Mouse (Mus musculus) midbrain, embryonic 11.5 days (tissue): ENCODE measurements around the gene Card10. TPM values are rescaled to one million over a fixed set of nuclear protein-coding genes. Genes with fewer than 3 reads are reported as not detected.

ENCODE experiments used
- ATAC-seq: fragments of 200-750 bp; cut with Nextera tagmentation; 2 replicates; pipeline ENCODE4 v1.8.0; 2017; ENCODE audit warnings: moderate TSS enrichment, moderate library complexity; ENCODE audit not compliant: low FRiP score
- DNase-seq: peaks from one replicate; pipeline ENCODE4 v3.0.0; 2015; ENCODE audit warnings: low spot score; ENCODE audit errors: missing footprints
- H3K27ac ChIP-seq: fragments of 300-500 bp; sonication (generic); 2 replicates; pipeline ENCODE4 v1.5.1; 2014; ENCODE audit warnings: low read depth, low read length
- H3K27me3 ChIP-seq: fragments of 300-500 bp; sonication (generic); 2 replicates; pipeline ENCODE4 v1.6.1; 2014; ENCODE audit warnings: mild to moderate bottlenecking, low read length, moderate library complexity, mixed read lengths; ENCODE audit not compliant: control insufficient read depth, insufficient read depth
- H3K36me3 ChIP-seq: fragments of 300-500 bp; sonication (generic); 2 replicates; pipeline ENCODE4 v1.6.1; 2014; ENCODE audit warnings: mild to moderate bottlenecking, low read length, moderate library complexity, mixed read lengths; ENCODE audit not compliant: control insufficient read depth, insufficient read depth
- H3K4me1 ChIP-seq: fragments of 300-500 bp; sonication (generic); 2 replicates; pipeline ENCODE4 v1.6.1; 2014; ENCODE audit warnings: low read length; ENCODE audit not compliant: control insufficient read depth, insufficient read depth
- H3K4me2 ChIP-seq: fragments of 300-500 bp; sonication (generic); 2 replicates; pipeline ENCODE4 v1.6.1; 2014; ENCODE audit warnings: mild to moderate bottlenecking, moderate library complexity
- H3K4me3 ChIP-seq: fragments of 300-500 bp; sonication (generic); 2 replicates; pipeline ENCODE4 v1.5.1; 2014; ENCODE audit warnings: low read depth, low read length
- H3K9ac ChIP-seq: fragments of 300-500 bp; sonication (generic); 2 replicates; pipeline ENCODE4 v1.6.1; 2014; ENCODE audit warnings: low read length
- H3K9me3 ChIP-seq: fragments of 300-500 bp; sonication (generic); 2 replicates; pipeline ENCODE4 v1.6.1; 2016; ENCODE audit warnings: low read length; ENCODE audit not compliant: control insufficient read depth
- WGBS: fragments of 180-500 bp; shearing (Covaris S2); extraction: QIAGEN DNeasy Blood & Tissue Kit; methylation state at CpG from one replicate; pipeline ENCODE4 v1.1.7; 2014; 5-methylcytosine and 5-hydroxymethylcytosine counted together
- polyA plus RNA-seq: library from polyadenylated mRNA; unstranded; fragments of >200 nt; fragmentation: Nextera tagmentation; extraction: Ambion mirVana; gene quantifications from 2 replicates; pipeline ENCODE4 v1.2.1, GENCODE M21; 2014

Gene Card10
- polyA plus RNA-seq, 1 experiment from 2014 or later: 1.5 TPM

DNA sequence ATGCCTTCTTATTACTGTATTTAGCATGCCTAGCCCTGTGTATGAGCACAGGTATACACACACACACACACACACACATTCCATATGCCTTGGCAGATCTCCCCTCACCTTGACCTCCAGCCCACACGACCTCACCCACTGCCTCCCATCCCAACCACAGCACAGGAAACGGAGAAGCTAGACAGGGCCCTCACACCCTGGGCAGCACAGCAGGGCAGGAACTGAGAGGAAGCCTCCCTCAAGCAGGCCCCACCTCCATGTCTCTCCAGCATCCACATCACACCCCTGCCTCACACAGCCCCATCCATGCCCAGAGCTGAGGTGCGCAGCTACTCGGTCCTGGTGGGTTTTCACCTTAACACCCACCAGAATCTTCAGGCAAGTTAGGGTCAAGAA lies 30.5 kb downstream of the Card10 start:
- H3K9me3 ChIP-seq: no peaks in the 10 kb centered on the region
- no peaks in the 10 kb centered on the region for H3K27me3 ChIP-seq
- H3K27ac ChIP-seq: peak overlapping the region; percentile 96
- H3K36me3 ChIP-seq: peaks cover 5% of the 10 kb centered on the region
- peak overlapping the region; percentile 47 for H3K4me3 ChIP-seq
- H3K9ac ChIP-seq: peak overlapping the region; percentile 64
- DNase-seq (no peak), ATAC-seq (no peak)
- WGBS: 53% methylated on average over 4 of the region's 4 CpGs
- H3K4me1 ChIP-seq: peaks cover 47% of the 10 kb centered on the region
- H3K4me2 ChIP-seq: peak overlapping the region; percentile 65

DNA sequence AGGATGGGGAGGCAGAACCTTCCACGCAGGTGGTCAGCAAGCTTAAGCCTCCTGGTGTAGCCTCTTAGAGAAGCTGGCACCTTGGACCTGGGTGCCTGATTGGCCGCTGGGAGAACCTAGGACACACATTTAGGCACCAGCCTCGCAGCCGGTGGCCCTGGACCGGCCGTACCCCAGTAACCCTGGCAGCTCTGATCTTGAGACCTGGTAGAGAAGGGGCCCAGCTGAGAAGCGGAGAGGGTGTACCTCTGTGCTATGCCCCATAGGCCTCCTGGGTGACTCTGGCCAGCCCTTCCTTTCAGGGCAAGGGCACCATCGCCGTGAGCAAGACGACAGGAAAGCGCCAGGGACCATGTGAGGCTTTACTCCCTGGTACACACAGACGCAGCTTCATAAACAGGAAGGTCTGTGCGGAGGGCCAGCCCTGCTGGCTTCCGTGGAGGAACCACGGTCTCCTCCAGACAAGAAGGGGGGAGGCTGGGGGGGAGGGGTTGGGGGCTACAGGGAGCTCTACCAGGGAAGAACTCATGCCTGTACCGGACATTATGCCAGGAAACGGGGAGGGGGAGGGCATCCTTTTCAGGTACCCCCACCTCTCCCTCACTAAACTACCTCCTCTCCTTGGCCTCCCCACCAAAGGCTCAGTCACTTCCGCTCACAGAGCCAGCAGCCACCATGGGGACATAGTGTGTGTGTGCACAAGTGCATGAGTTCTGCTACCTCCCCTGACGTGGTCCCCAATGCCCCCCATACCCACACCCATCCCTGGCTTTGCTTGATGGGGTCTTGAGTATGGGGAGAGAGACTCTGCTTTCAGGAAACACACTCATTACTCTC lies 31.1 kb downstream of the Card10 start:
- peak overlapping the region; percentile 96 for H3K27ac ChIP-seq
- H3K9me3 ChIP-seq: no peaks in the 10 kb centered on the region
- no peaks in the 10 kb centered on the region for H3K27me3 ChIP-seq
- H3K9ac ChIP-seq: peak overlapping the region; percentile 64
- peak overlapping the region; percentile 47 for H3K4me3 ChIP-seq
- DNase-seq (peak; percentile 94), ATAC-seq (0 out of 2 replicates have a peak, but pooled peaks have one; percentile 0)
- H3K4me1 ChIP-seq: peaks cover 47% of the 10 kb centered on the region
- peak overlapping the region; percentile 65 for H3K4me2 ChIP-seq
- H3K36me3 ChIP-seq: peaks cover 5% of the 10 kb centered on the region
- WGBS: 53% methylated on average over 19 of the region's 19 CpGs

DNA sequence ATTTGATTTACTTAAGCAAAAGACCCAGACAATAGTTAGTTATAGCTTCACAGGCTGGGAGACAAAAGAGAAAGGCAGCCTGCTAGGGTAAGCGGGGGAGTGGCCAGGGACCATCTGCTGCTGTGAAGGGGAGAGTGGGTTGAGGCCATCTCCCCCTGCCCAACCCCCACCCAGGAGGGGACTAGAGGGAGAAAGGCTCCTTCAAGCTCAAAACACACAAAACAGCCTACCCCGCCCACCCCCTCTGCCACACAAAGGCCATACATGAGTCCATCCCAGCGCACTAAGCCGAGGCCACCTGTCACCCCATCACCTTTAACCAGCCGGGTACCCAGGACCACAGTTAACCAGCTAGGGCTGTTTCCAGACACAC lies 31.9 kb downstream of the Card10 start:
- peak overlapping the region; percentile 64 for H3K9ac ChIP-seq
- DNase-seq (peak; percentile 97), ATAC-seq (peak; percentile 83)
- H3K27ac ChIP-seq: peak overlapping the region; percentile 96
- peaks cover 47% of the 10 kb centered on the region for H3K4me1 ChIP-seq
- H3K27me3 ChIP-seq: no peaks in the 10 kb centered on the region
- 5% methylated on average over 5 of the region's 5 CpGs for WGBS
- H3K36me3 ChIP-seq: peaks cover 5% of the 10 kb centered on the region
- peak overlapping the region; percentile 65 for H3K4me2 ChIP-seq
- H3K4me3 ChIP-seq: peak overlapping the region; percentile 47
- H3K9me3 ChIP-seq: no peaks in the 10 kb centered on the region

DNA sequence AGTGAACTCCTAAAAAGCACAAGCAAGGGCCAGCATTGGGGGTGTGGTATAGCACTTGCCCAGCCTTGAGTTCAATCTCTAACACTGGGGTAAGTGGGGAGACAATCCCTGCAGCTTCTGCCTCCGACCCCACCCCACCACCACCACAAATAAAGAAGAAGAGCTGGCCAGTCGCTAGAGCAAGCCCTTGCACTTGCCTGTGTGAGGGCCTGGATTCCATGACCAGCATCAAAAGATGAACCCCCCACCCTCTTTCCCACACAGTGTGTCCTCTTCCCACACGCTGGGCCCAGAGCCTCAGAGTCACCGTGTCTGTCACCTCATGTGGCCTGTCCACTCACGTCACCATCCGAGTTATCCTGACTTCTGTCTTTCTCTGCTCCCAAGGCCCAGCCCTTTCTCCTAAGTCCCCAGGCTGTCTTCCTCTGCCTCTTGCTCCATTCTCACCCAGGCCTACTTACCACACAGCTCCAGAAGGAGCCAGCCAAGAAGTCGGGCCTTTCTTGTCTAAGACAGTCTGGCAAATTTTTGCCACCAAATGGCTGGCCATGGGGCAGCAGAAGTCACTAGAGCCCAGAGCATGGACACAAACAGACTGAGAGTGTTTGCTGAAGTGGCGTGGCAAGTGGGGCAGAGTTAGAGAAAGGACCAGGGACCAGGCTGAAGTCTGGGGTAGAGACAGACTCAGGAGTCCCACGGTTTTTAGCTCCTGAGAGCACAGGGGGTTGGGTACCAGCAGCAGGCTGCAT lies 32.4 kb downstream of the Card10 start:
- Histone ChIP-seq H3K9ac (peak overlapping the region; percentile 64), H3K27me3 (no peaks in the 10 kb centered on the region), H3K27ac (peak overlapping the region; percentile 96), H3K4me1 (peaks cover 47% of the 10 kb centered on the region), H3K9me3 (no peaks in the 10 kb centered on the region), H3K4me3 (peak overlapping the region; percentile 32), H3K4me2 (peak overlapping the region; percentile 65), H3K36me3 (peaks cover 10% of the 10 kb centered on the region)
- WGBS: 21% methylated on average over 9 of the region's 9 CpGs
- ATAC-seq (peak; percentile 6; the same call in 1 of the 2 replicates), DNase-seq (peak; percentile 95)

DNA sequence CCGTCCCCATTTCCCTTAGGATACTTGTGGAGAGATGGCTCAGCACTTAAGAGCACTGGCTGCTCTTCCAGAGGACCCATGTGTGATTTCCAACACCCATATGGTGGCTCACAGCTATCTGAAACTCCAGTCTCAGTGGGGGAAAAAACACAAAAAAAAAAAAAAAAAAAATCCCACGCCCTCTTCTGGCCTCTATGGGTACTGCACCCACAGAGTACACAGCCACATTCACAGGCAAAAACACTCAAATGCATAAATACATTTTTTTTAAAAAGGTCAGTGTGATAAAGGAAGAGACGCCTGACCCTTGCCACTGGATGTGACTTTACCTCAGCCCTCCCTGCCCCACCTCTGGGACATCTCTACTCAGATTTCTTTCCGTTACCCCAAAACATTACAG lies 33.8 kb downstream of the Card10 start:
- ATAC-seq (no peak), DNase-seq (no peak)
- Histone ChIP-seq H3K9me3 (no peaks in the 10 kb centered on the region), H3K27me3 (no peaks in the 10 kb centered on the region), H3K36me3 (peaks cover 12% of the 10 kb centered on the region), H3K9ac (no peak overlapping the region), H3K4me1 (peaks cover 46% of the 10 kb centered on the region), H3K4me2 (peak overlapping the region; percentile 65), H3K27ac (no peak overlapping the region), H3K4me3 (peak overlapping the region; percentile 20)
- WGBS: 93% methylated on average over 4 of the region's 4 CpGs

DNA sequence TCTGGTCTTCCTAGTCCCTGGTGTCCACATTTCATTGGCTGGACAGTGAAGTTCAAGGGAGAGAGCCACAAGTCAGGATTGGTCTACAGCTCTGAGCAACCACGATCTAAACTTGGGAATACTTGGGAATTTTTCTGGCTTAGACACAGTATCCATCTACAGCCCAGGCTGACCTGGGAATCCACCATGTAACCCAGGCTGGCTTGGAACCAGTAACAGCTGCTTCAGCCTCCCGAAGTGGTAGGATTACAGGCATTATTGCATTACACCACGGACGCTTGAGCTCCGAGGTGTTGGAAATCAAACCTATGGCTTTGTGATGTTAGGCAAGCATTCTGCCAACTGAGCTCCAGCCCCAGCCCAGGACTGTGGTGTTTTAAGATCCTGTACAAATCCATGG lies 39.1 kb downstream of the Card10 start:
- Histone ChIP-seq H3K27me3 (no peaks in the 10 kb centered on the region), H3K9ac (no peak overlapping the region), H3K27ac (peak overlapping the region; percentile 7; the same call in 1 of the 2 replicates), H3K4me2 (no peak overlapping the region), H3K4me3 (no peak overlapping the region), H3K4me1 (peaks cover 7% of the 10 kb centered on the region; the same call in 1 of the 2 replicates), H3K9me3 (no peaks in the 10 kb centered on the region), H3K36me3 (peaks cover 13% of the 10 kb centered on the region)
- ATAC-seq: no peak
- DNase-seq: no peak
- 84% methylated on average over 5 of the region's 5 CpGs for WGBS

DNA sequence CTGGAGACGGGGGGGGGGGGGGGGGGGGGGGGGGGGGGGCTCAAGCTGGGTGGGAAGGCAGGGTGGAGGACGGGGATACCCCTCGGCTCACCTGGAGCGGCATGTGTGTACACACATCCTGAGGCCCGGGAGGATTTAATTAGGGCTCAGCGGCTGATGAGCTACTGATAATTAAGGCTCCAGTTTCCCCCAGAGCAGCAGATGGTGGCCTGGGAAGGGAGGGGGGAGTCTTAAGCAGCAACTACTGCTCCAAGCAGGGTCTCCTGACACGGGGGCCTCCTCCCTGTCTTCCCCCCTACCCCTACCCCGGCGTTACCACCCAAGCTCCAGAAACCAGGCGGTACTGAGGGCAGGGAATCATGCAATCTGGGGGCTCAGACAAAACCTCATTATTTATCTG lies 39.6 kb downstream of the Card10 start:
- no peak overlapping the region for H3K4me2 ChIP-seq
- peaks cover 15% of the 10 kb centered on the region for H3K36me3 ChIP-seq
- peaks cover 6% of the 10 kb centered on the region; the same call in 1 of the 2 replicates for H3K4me1 ChIP-seq
- DNase-seq (no peak), ATAC-seq (peak; percentile 47)
- H3K27me3 ChIP-seq: no peaks in the 10 kb centered on the region
- no peak overlapping the region for H3K9ac ChIP-seq
- no peaks in the 10 kb centered on the region for H3K9me3 ChIP-seq
- peak overlapping the region; percentile 7; the same call in 1 of the 2 replicates for H3K27ac ChIP-seq
- no peak overlapping the region for H3K4me3 ChIP-seq
- WGBS: 62% methylated on average over 9 of the region's 10 CpGs

DNA sequence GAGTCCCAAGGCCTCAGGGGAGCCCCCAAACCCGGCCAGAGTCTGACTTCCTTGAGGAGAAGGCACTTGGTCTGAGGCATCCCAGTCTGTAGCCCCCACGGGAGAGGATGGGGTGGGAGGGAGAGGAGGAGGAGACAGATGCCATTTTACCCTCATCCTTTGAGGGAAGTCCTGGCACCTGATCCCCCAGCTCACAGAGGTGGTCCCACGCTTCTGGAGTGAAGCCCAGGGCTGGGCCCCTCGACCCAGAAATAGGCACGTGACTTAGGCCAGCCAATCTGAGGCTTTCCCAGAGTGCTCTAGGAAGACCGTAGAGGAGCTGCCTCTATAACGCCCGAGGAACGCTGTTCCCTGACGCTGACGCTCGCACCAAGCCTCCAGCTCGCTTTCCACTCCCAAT lies 41.7 kb downstream of the Card10 start:
- no peaks in the 10 kb centered on the region for H3K9me3 ChIP-seq
- DNase-seq (no peak), ATAC-seq (no peak)
- H3K27ac ChIP-seq: no peak overlapping the region
- peaks cover 23% of the 10 kb centered on the region for H3K36me3 ChIP-seq
- H3K9ac ChIP-seq: no peak overlapping the region
- H3K27me3 ChIP-seq: no peaks in the 10 kb centered on the region
- no peak overlapping the region for H3K4me3 ChIP-seq
- no peak overlapping the region for H3K4me2 ChIP-seq
- 85% methylated on average over 13 of the region's 13 CpGs for WGBS
- H3K4me1 ChIP-seq: 0 out of 2 replicates have a peak, but pooled peaks cover 3% of the 10 kb centered on the region

DNA sequence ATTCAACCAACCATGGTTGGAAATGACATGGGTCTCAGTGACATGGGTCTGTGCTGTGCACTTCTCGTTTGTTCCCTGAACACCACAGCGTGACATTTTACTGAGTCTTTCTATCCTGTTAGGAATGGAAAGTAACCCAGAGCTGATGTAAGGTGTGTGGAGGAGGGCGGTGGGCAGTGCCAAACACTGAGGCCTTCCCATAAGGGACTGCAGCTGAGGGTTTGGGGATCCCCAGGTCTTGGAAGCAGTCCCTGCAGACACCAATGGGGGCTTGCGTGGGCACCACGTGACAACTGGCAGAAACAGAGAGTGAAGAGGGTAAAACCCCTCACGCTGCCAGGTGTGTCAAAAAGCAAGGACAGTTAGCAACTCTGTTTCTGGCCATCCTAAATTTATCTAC lies 44.7 kb downstream of the Card10 start:
- 87% methylated on average over 6 of the region's 6 CpGs for WGBS
- Histone ChIP-seq H3K27me3 (no peaks in the 10 kb centered on the region), H3K4me1 (0 out of 2 replicates have a peak, but pooled peaks cover 2% of the 10 kb centered on the region), H3K9me3 (no peaks in the 10 kb centered on the region), H3K36me3 (peaks cover 16% of the 10 kb centered on the region), H3K27ac (no peak overlapping the region), H3K4me3 (no peak overlapping the region), H3K9ac (no peak overlapping the region), H3K4me2 (no peak overlapping the region)
- DNase-seq: peak; percentile 51
- no peak for ATAC-seq
